Mouse (Mus musculus) granulocyte monocyte progenitor cell, adult 5-6 weeks (primary cell): Measurements from ENCODE around the gene Gm19410. TPM values are rescaled to one million over a fixed set of nuclear protein-coding genes. Genes with fewer than 3 reads are reported as not detected.

Experiments used
- ATAC-seq: replicated peaks from 2 replicates; pipeline ENCODE4 v1.8.0; 2016; ENCODE audit warnings: mild to moderate bottlenecking, moderate TSS enrichment, inconsistent platforms; ENCODE audit not compliant: poor library complexity, severe bottlenecking
- total RNA-seq, 2 experiments: library from RNA; stranded (forward) in 1 of 2; stranded (reverse) in 1 of 2; fragments of 200-712, 200-1000 nt in 1 of 2; fragments of >200 nt in 1 of 2; fragmentation: Nextera tagmentation in 1 of 2; gene quantifications; 2 replicates each; pipeline ENCODE4 v1.2.3; 2014 to 2017

Gm19410 gene
- total RNA-seq (2014; fragmentation: Nextera tagmentation) (not detected in 2 replicates), total RNA-seq (2017) (not detected in 2 replicates)

DNA sequence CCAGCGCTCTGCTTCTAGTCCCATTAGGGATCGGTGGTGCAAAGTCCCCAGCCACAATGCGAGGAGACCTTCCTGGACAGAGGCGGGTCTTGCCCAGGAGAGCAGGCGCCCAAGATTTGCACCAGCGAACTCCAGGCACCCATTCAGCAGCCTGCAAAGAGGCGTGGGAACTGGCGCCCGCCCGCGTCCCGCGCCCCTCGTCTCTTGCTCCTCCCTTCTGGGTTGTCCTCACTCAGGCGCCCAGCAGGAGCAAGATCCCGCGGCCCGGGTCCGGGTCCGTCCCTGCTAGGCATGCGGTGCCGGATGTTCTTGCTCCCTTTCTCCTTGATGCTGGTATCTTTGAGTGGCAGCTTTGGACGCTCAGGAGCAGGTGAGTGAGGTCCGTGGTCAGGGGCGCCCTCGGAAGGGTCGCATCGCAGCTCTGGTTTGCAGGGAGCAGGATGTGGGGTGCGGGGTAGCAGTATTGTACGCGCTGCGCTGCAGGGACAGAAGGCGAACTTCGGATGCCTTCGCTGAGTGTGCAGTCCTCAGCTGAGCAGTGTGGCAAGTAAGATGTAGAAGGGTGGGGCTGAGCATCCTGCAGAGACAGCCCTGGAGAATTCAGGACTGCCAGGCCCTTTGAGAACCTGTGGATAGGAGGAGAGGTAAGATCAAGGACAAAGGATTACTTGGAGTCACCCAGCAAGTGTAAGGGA lies at the start of gene Gm19410:
TSS of gene Gm19410 (plus strand) at position 292 of the 695 bp plus-strand sequence.
- peak; percentile 44; the same call in 1 of the 2 replicates for ATAC-seq

DNA sequence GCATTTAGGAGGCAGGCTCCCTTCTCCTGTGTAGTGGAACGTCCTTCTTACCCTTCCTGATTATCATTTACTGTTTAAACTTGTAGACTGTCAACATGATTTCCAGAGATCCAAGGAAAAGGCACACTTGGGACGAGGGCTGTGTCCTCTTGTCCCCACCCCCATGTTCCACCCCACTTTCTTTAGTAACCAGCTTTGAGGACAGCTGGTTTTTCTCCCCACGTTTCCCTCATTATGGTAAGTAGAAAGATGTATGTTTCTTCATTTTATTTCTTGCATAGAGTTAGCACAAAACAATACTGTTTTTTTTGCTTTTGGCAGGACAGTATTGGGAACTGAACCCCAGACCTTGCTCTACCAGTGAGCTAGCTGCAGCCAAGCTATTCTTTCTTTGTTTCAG lies 34.8 kb upstream of the Gm19410 start:
- ATAC-seq, result no peak

DNA sequence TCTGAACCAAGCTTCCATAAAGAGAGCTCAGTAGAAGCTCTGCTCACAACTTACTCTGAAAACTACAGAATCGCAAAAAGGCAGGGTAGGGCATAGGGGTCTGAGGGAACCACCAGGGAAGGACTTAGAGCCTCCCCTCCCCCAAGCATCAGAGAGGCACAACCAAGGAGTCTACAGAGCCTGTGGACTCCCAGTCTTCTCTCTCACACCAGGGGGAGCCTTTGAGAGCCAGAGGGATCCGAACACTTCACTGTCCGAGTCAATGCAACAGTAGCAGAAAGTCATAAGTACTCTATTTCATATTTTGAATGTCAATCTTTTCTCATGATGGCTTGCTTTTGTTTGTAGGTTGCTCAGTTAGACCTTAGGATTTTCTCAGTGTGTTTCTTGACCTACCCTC lies 30.2 kb upstream of the Gm19410 start:
- ATAC-seq, result no peak

DNA sequence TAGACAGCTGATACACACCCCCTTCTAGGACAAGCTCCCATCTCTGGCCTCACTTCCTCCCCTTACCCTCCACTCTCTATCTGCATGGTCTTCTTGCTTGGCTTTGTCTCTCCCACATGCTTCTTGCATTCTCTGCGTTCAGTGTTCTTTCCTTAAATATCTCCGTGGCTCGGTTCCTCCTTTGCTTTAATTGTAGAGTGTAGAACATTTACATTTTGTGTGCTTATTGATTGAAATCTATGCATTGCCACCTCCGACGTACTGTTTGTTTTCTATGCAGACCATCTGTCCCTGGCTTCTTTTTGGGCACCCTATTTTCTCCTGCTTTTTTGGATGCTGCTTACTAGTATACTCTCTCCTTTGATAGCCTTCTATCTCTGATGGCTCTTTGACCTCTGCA lies 9.4 kb upstream of the Gm19410 start:
- ATAC-seq, result no peak

DNA sequence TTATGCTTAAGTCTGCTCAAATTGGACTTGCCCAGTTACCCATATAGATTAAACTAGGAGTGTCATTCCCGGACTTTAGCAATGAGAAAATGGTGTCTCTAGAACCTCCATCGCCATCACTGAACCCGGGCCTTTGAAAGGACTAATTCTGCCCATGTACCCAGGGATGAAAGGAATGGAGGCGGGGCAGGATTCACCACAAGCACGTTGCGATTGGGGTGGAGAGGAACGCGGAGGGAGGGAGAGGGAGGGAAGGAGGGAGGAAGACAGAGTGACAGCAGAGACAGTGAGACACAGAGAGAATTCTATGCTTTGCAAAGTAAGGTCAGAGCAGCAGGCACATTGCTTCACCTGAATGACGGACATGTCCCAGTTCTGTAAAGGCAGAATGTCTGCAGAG lies 570 bp upstream of the Gm19410 start:
- no peak for ATAC-seq

DNA sequence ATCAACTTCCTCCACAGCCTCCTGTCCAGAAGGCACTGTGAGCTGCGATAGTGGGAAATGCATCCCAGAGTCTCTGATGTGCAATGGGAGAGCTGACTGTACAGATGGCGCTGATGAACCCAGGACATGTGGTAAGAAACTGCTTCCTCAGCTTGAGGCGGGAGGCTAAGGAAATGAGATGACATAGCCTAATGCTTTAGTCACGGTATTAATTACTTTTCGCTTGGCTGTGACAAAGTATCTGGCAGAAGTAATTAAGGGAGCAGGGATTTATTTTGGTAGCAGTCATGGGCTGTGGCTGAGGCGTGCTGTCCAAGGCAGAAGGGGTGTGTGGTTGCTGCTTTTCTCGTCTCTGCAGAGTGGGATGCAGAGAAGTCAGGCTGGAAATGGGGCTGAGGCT lies 7.9 kb downstream of the Gm19410 start:
- ATAC-seq, result no peak
